Mouse (Mus musculus) bone marrow macrophage, adult 2 months (primary cell): ENCODE measurements around the gene Gng2.

ENCODE experiments used
- CTCF ChIP-seq: IDR thresholded peaks from 2 replicates; pipeline ENCODE4 v1.5.1; 2012; ENCODE audit warnings: low read depth, mild to moderate bottlenecking, low read length, moderate library complexity
- POLR2A ChIP-seq: IDR thresholded peaks from 2 replicates; pipeline ENCODE4 v1.6.1; 2012; ENCODE audit warnings: mild to moderate bottlenecking, low read depth, low read length, borderline replicate concordance

GRCm38 (mm10) chr14:19853471-19853870 is 124.0 kb downstream of the Gng2 start:
- TF ChIP-seq CTCF (no peak), POLR2A (no peak)
